Mouse (Mus musculus): ENCODE data around the gene Olfr223. TPM values are rescaled to one million over a fixed set of nuclear protein-coding genes. Genes with fewer than 3 reads are reported as not detected.

The Olfr223 gene
- not detected in 2 replicates for polyA plus RNA-seq (2014; fragmentation: Nextera tagmentation; extraction: Ambion mirVana)

GRCm38 (mm10) chr11:59593189-59593588 lies at the start of gene Olfr223:
Gene Olfr223, minus strand, starts transcription at chr11:59593289.
- no peak within 1 kb of the TSS for H3K9ac ChIP-seq (replicated peaks; ENCODE audit: low read depth, low read length)
- H3K36me3 ChIP-seq (ENCODE audit: control insufficient read depth, insufficient read depth, low read length) = no peaks in the 10 kb centered on the region
- H3K4me3 ChIP-seq (ENCODE audit: low read depth, low read length) = no peak within 1 kb of the TSS
- no peaks in the 10 kb centered on the region for H3K27me3 ChIP-seq (ENCODE audit: control insufficient read depth, insufficient read depth, low read length)
- no peak for ATAC-seq (ENCODE audit: insufficient number of reproducible peaks, insufficient read depth, low FRiP score, low read depth)
- no peaks in the 10 kb centered on the region for H3K4me1 ChIP-seq (ENCODE audit: control insufficient read depth, insufficient read depth, low read length)
- no peaks in the 10 kb centered on the region for H3K9me3 ChIP-seq (ENCODE audit: control insufficient read depth, low read depth, low read length)
- 83% methylated on average over 6 of the region's 6 CpGs for WGBS
- H3K4me2 ChIP-seq (replicated peaks; ENCODE audit: low read depth, low read length) = no peak within 1 kb of the TSS
- no peak within 1 kb of the TSS for H3K27ac ChIP-seq (ENCODE audit: low read length)

GRCm38 (mm10) chr11:59642420-59642819 lies 49.3 kb upstream of the Olfr223 start:
- no peak for ATAC-seq (ENCODE audit: insufficient number of reproducible peaks, insufficient read depth, low FRiP score, low read depth)
- H3K4me1 ChIP-seq (ENCODE audit: control insufficient read depth, insufficient read depth, low read length) = no peaks in the 10 kb centered on the region
- no peaks in the 10 kb centered on the region for H3K27me3 ChIP-seq (ENCODE audit: control insufficient read depth, insufficient read depth, low read length)
- 78% methylated on average over 8 of the region's 8 CpGs for WGBS
- H3K4me3 ChIP-seq (ENCODE audit: low read depth, low read length) = no peak overlapping the region
- H3K9ac ChIP-seq (replicated peaks; ENCODE audit: low read depth, low read length) = no peak overlapping the region
- H3K27ac ChIP-seq (ENCODE audit: low read length) = no peak overlapping the region
- no peaks in the 10 kb centered on the region for H3K9me3 ChIP-seq (ENCODE audit: control insufficient read depth, low read depth, low read length)
- no peaks in the 10 kb centered on the region for H3K36me3 ChIP-seq (ENCODE audit: control insufficient read depth, insufficient read depth, low read length)
- no peak overlapping the region for H3K4me2 ChIP-seq (replicated peaks; ENCODE audit: low read depth, low read length)

- ATAC-seq (ENCODE audit: insufficient number of reproducible peaks, insufficient read depth, low FRiP score, low read depth) = no peak
- no peaks in the 10 kb centered on the region for H3K27me3 ChIP-seq (ENCODE audit: control insufficient read depth, insufficient read depth, low read length)
- H3K4me3 ChIP-seq (ENCODE audit: low read depth, low read length) = no peak overlapping the region
- no peak overlapping the region for H3K4me2 ChIP-seq (replicated peaks; ENCODE audit: low read depth, low read length)
- H3K27ac ChIP-seq (ENCODE audit: low read length) = no peak overlapping the region
- H3K4me1 ChIP-seq (ENCODE audit: control insufficient read depth, insufficient read depth, low read length) = no peaks in the 10 kb centered on the region
- no peak overlapping the region for H3K9ac ChIP-seq (replicated peaks; ENCODE audit: low read depth, low read length)
- H3K9me3 ChIP-seq (ENCODE audit: control insufficient read depth, low read depth, low read length) = no peaks in the 10 kb centered on the region
- 73% methylated on average over 5 of the region's 5 CpGs for WGBS
- H3K36me3 ChIP-seq (ENCODE audit: control insufficient read depth, insufficient read depth, low read length) = no peaks in the 10 kb centered on the region
Measured at GRCm38 (mm10) chr11:59641227-59641626, 48.1 kb upstream of the Olfr223 start.

GRCm38 (mm10) chr11:59639957-59640643 lies 47.0 kb upstream of the Olfr223 start:
- H3K9me3 ChIP-seq (ENCODE audit: control insufficient read depth, low read depth, low read length) = no peaks in the 10 kb centered on the region
- no peaks in the 10 kb centered on the region for H3K27me3 ChIP-seq (ENCODE audit: control insufficient read depth, insufficient read depth, low read length)
- no peak overlapping the region for H3K4me3 ChIP-seq (ENCODE audit: low read depth, low read length)
- H3K27ac ChIP-seq (ENCODE audit: low read length) = no peak overlapping the region
- no peak overlapping the region for H3K4me2 ChIP-seq (replicated peaks; ENCODE audit: low read depth, low read length)
- ATAC-seq (ENCODE audit: insufficient number of reproducible peaks, insufficient read depth, low FRiP score, low read depth) = no peak
- H3K9ac ChIP-seq (replicated peaks; ENCODE audit: low read depth, low read length) = no peak overlapping the region
- WGBS = 65% methylated on average over 4 of the region's 4 CpGs
- no peaks in the 10 kb centered on the region for H3K4me1 ChIP-seq (ENCODE audit: control insufficient read depth, insufficient read depth, low read length)
- H3K36me3 ChIP-seq (ENCODE audit: control insufficient read depth, insufficient read depth, low read length) = no peaks in the 10 kb centered on the region

GRCm38 (mm10) chr11:59636695-59637414 lies 43.8 kb upstream of the Olfr223 start:
- 73% methylated on average over 7 of the region's 7 CpGs for WGBS
- Histone ChIP-seq H3K36me3 (ENCODE audit: control insufficient read depth, insufficient read depth, low read length) (no peaks in the 10 kb centered on the region), H3K4me3 (ENCODE audit: low read depth, low read length) (no peak overlapping the region), H3K27ac (ENCODE audit: low read length) (no peak overlapping the region), H3K9me3 (ENCODE audit: control insufficient read depth, low read depth, low read length) (no peaks in the 10 kb centered on the region), H3K4me1 (ENCODE audit: control insufficient read depth, insufficient read depth, low read length) (no peaks in the 10 kb centered on the region), H3K27me3 (ENCODE audit: control insufficient read depth, insufficient read depth, low read length) (no peaks in the 10 kb centered on the region), H3K9ac (replicated peaks; ENCODE audit: low read depth, low read length) (no peak overlapping the region), H3K4me2 (replicated peaks; ENCODE audit: low read depth, low read length) (no peak overlapping the region)
- ATAC-seq (ENCODE audit: insufficient number of reproducible peaks, insufficient read depth, low FRiP score, low read depth) = no peak

- H3K4me2 ChIP-seq (replicated peaks; ENCODE audit: low read depth, low read length) = no peak overlapping the region
- H3K27ac ChIP-seq (ENCODE audit: low read length) = no peak overlapping the region
- no peak for ATAC-seq (ENCODE audit: insufficient number of reproducible peaks, insufficient read depth, low FRiP score, low read depth)
- H3K36me3 ChIP-seq (ENCODE audit: control insufficient read depth, insufficient read depth, low read length) = no peaks in the 10 kb centered on the region
- no peak overlapping the region for H3K9ac ChIP-seq (replicated peaks; ENCODE audit: low read depth, low read length)
- 73% methylated on average over 12 of the region's 12 CpGs for WGBS
- H3K9me3 ChIP-seq (ENCODE audit: control insufficient read depth, low read depth, low read length) = no peaks in the 10 kb centered on the region
- H3K27me3 ChIP-seq (ENCODE audit: control insufficient read depth, insufficient read depth, low read length) = no peaks in the 10 kb centered on the region
- no peaks in the 10 kb centered on the region for H3K4me1 ChIP-seq (ENCODE audit: control insufficient read depth, insufficient read depth, low read length)
- H3K4me3 ChIP-seq (ENCODE audit: low read depth, low read length) = no peak overlapping the region
Measured at GRCm38 (mm10) chr11:59635821-59636694, 43.0 kb upstream of the Olfr223 start.

GRCm38 (mm10) chr11:59635251-59635795 lies 42.2 kb upstream of the Olfr223 start:
- 62% methylated on average over 9 of the region's 9 CpGs for WGBS
- H3K4me2 ChIP-seq (replicated peaks; ENCODE audit: low read depth, low read length) = no peak overlapping the region
- H3K9ac ChIP-seq (replicated peaks; ENCODE audit: low read depth, low read length) = no peak overlapping the region
- H3K4me3 ChIP-seq (ENCODE audit: low read depth, low read length) = no peak overlapping the region
- H3K27ac ChIP-seq (ENCODE audit: low read length) = peak overlapping the region; percentile 49; the same call in 1 of the 2 replicates
- no peaks in the 10 kb centered on the region for H3K9me3 ChIP-seq (ENCODE audit: control insufficient read depth, low read depth, low read length)
- no peaks in the 10 kb centered on the region for H3K36me3 ChIP-seq (ENCODE audit: control insufficient read depth, insufficient read depth, low read length)
- H3K4me1 ChIP-seq (ENCODE audit: control insufficient read depth, insufficient read depth, low read length) = no peaks in the 10 kb centered on the region
- no peaks in the 10 kb centered on the region for H3K27me3 ChIP-seq (ENCODE audit: control insufficient read depth, insufficient read depth, low read length)
- ATAC-seq (ENCODE audit: insufficient number of reproducible peaks, insufficient read depth, low FRiP score, low read depth) = no peak

GRCm38 (mm10) chr11:59634001-59634660 lies 41.0 kb upstream of the Olfr223 start:
- Histone ChIP-seq H3K36me3 (ENCODE audit: control insufficient read depth, insufficient read depth, low read length) (no peaks in the 10 kb centered on the region), H3K27me3 (ENCODE audit: control insufficient read depth, insufficient read depth, low read length) (no peaks in the 10 kb centered on the region), H3K9me3 (ENCODE audit: control insufficient read depth, low read depth, low read length) (no peaks in the 10 kb centered on the region), H3K9ac (replicated peaks; ENCODE audit: low read depth, low read length) (no peak overlapping the region), H3K4me2 (replicated peaks; ENCODE audit: low read depth, low read length) (no peak overlapping the region), H3K4me3 (ENCODE audit: low read depth, low read length) (no peak overlapping the region), H3K4me1 (ENCODE audit: control insufficient read depth, insufficient read depth, low read length) (no peaks in the 10 kb centered on the region), H3K27ac (ENCODE audit: low read length) (peak overlapping the region; percentile 3; the same call in 1 of the 2 replicates)
- 67% methylated on average over 7 of the region's 7 CpGs for WGBS
- ATAC-seq (ENCODE audit: insufficient number of reproducible peaks, insufficient read depth, low FRiP score, low read depth) = no peak
